Mouse (Mus musculus): ENCODE data around the gene Dennd5b.

DNA sequence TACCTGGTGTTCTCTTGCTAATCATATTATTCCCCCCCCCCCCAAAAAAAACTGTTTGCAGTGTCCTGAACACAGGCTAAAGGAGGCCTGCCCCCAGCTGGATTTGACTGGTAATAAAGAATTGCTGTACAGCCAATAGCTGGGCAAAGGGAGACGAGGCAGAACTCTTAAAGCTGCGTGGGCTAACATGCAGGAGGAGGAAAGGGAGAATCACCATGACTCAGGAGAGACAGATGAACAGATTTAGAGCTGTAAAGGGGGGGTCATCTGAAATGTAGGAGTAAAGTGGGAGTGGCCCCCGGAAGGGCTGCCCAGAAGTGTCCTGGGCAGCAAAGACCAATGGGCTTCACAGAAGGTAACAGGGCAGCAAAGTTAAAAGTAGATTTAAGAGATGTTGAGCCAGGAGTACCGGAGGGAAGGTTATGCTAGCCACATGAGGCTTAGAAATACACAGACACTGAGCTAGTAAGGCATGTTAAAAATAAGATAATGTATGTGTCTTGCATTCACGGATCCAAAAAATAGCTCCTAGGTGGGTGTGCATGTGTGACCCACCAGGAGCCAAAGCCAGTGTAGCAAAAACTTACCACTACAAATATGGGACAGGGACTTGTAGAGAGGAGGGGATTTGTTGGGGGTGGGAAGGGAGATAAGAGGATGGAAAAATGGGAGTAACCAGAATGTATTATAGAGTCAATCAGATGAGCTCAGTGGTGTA lies 40.7 kb downstream of the Dennd5b start:
- TF ChIP-seq CTCF (IDR thresholded peaks at IDR 0.05; ENCODE audit: low read depth) (no peak), EP300 (IDR thresholded peaks at IDR 0.05; ENCODE audit: low read depth) (no peak)

Measured in liver, embryonic 14.5 days (tissue).